Mouse (Mus musculus) large intestine, adult 2 months (tissue): ENCODE measurements around the gene Aamdc. TPM values are rescaled to one million over a fixed set of nuclear protein-coding genes. Genes with fewer than 3 reads are reported as not detected.

Source experiments
- DNase-seq: peaks from one replicate; pipeline ENCODE4 v3.0.0-alpha.2; 2012; ENCODE audit warnings: low read depth, low spot score
- WGBS: fragments of 180-500 bp; shearing (Covaris S2); methylation state at CpG from one replicate; pipeline ENCODE4 v1.1.7; 2018; 5-methylcytosine and 5-hydroxymethylcytosine counted together
- polyA plus RNA-seq: library from polyadenylated mRNA; depleted of rRNA; stranded (reverse); fragments of >200 nt; gene quantifications from 2 replicates; pipeline ENCODE4 v1.2.3, GENCODE M21; 2012; rRNA removed

Aamdc gene
- polyA plus RNA-seq, 1 experiment, result 60.3 TPM

- no peak for DNase-seq
- 94% methylated on average over 5 of the region's 5 CpGs for WGBS
Measured at GRCm38 (mm10) chr7:97535531-97535930, 43.8 kb downstream of the Aamdc start.

- no peak for DNase-seq
- WGBS, result 89% methylated on average over 2 of the region's 2 CpGs
Measured at GRCm38 (mm10) chr7:97519935-97520334, 59.4 kb downstream of the Aamdc start.

- DNase-seq, result no peak
- 95% methylated on average over 1 of the region's 1 CpGs for WGBS
Measured at GRCm38 (mm10) chr7:97514786-97515185, 64.5 kb downstream of the Aamdc start.

- DNase-seq, result no peak
- WGBS, result 56% methylated on average over 5 of the region's 5 CpGs
Measured at GRCm38 (mm10) chr7:97500555-97501209, 78.6 kb downstream of the Aamdc start.

Other genes starting within 250 kb of the Aamdc start
- gene Usp35, start 247.5 kb downstream of the Aamdc start, polyA plus RNA-seq, result 2.7 and 5.1 TPM in 2 replicates
- 3.7 and 7.0 TPM in 2 replicates for gene Kctd21, start 247.2 kb downstream of the Aamdc start, polyA plus RNA-seq
- 20.4 and 21.6 TPM in 2 replicates for gene Alg8, start 207.9 kb downstream of the Aamdc start, polyA plus RNA-seq
- gene Ndufc2, start 179.5 kb downstream of the Aamdc start, polyA plus RNA-seq, result 114 and 126 TPM in 2 replicates
- 18.1 and 32.2 TPM in 2 replicates for gene Thrsp, start 161.8 kb downstream of the Aamdc start, polyA plus RNA-seq
- 4.3 and 5.0 TPM in 2 replicates for gene Kctd14, start 128.2 kb downstream of the Aamdc start, polyA plus RNA-seq
- 66.1 and 72.6 TPM in 2 replicates for gene Ints4, start 98.5 kb downstream of the Aamdc start, polyA plus RNA-seq
- gene Rsf1, start 392 bp upstream of the Aamdc start, polyA plus RNA-seq, result 1.5 and 2.6 TPM in 2 replicates
- gene Clns1a, start 117.1 kb upstream of the Aamdc start, polyA plus RNA-seq, result 26.6 and 27.2 TPM in 2 replicates
- gene Aqp11, start 158.8 kb upstream of the Aamdc start, polyA plus RNA-seq, result 32.6 and 75.7 TPM in 2 replicates
- gene Pak1, start 209.0 kb upstream of the Aamdc start, polyA plus RNA-seq, result 34.3 and 39.8 TPM in 2 replicates